Mouse (Mus musculus): ENCODE data around the gene D130043K22Rik. TPM values are rescaled to one million over a fixed set of nuclear protein-coding genes. Genes with fewer than 3 reads are reported as not detected.

Gene D130043K22Rik
- 10 to 100 TPM; 27.0 to 27.6 TPM for total RNA-seq (2021)
- long read RNA-seq, experiment 1, full-length matches to known transcripts = 2 of 11 reads
- long read RNA-seq, experiment 1, partial matches to known transcripts = 3 of 11 reads
- long read RNA-seq, experiment 1, other reads (novel, unspliced or antisense) = 6 of 11 reads
- long read RNA-seq, experiment 2, full-length matches to known transcripts = 6 of 17 reads
- long read RNA-seq, experiment 2, partial matches to known transcripts = 2 of 17 reads
- long read RNA-seq, experiment 2, other reads (novel, unspliced or antisense) = 9 of 17 reads

DNA sequence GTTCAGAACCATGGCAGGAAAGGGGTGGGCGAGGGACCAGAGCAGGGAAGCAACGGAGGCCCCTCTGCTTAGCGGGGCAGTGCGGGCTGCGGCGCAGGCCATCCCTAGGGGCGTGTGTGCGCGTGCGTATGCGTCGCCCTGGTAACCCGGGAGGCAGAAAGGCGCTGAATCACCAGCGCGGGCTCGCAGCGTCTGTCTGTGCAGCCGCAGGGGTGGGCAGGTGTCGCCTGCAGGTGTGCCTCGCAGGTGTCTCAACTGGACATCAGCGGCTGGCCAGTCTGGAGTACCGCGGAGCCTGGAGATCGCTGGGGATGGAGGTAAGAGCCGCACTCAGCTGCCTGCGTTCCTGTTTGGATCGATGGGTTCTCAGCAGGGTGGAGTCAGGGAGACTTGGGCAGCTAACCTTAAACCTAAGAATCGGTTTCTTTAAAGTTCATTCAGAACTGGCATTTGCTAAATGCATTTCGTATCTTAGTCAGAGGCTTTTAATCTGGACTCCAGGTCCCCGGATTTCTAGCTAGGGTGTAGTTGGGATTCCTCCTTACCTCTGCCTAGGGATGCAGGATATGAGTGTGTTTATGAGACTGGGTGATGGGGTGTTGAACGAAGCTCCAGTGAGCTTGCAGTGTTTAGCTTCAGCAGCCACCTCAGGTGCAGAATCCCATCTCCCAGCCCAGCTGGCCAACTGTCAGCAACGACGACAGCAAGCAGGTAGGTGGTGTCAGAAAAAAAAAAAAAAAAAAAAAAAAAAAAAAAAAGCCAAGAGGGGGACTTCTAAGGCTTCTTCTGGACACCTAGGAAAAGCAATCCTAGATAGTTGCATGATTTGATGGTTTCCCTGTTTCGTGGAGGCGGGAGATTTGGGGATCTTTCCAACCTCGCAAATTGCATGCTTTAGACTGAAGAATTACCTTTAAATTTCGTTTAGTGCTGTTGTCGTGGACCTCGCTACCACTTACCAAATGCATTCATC is at the start of gene D130043K22Rik:
TSS of gene D130043K22Rik (plus strand) at position 153 of the 973 bp plus-strand sequence.
- TF ChIP-seq CTCF (conservative IDR thresholded peaks at IDR 0.05) = no peak
- DNase-seq (ENCODE audit: low spot score in 2 of 2) = peak; percentile 72 to 79
- Histone ChIP-seq H3K27ac (peak within 1 kb of the TSS; percentile 81), H3K4me3 (peak within 1 kb of the TSS; percentile 77)

DNA sequence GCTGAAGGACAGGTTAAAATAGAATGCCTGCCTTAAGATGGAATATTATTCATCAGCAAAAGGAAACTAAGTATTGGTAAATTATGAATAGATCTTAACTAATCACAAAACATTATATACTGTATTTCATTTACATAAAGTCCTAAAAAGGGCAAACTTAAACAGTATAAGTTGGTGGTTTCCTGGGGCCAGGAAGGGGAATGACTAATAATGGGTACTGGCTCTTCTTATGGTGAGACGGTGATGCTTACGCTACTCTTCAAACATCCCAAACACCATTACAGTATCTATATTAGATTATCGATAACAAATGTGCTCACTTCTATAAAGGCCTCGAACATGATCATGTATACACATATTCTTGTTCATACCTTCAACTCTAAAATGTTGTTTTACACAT is 46.2 kb upstream of the D130043K22Rik start:
- no peak for TF ChIP-seq CTCF (conservative IDR thresholded peaks at IDR 0.05)
- DNase-seq (ENCODE audit: low spot score in 2 of 2) = no peak
- Histone ChIP-seq H3K27ac (no peak overlapping the region), H3K4me3 (no peak overlapping the region)

DNA sequence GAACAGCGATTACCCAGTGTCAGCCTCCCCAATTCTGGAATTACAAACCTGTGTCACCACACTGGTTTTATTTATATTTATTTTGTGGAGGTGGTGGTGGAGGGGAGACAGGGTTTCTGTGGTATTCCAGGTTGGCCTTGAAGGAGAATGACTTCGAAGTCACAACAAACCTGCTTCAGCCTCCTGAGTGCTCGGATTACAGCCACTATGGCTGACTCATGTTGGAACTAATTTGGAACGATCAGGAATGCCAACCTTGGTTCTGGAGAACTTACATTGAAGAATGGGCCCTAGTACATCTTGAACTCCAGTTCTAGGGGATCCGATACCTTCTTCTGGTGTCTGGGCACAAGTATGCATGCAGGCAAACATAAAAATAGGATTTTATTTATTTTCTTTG is 45.6 kb upstream of the D130043K22Rik start:
- no peak for TF ChIP-seq CTCF (conservative IDR thresholded peaks at IDR 0.05)
- Histone ChIP-seq H3K27ac (peak overlapping the region; percentile 93), H3K4me3 (peak overlapping the region; percentile 92)
- no peak for DNase-seq (ENCODE audit: low spot score in 2 of 2)

DNA sequence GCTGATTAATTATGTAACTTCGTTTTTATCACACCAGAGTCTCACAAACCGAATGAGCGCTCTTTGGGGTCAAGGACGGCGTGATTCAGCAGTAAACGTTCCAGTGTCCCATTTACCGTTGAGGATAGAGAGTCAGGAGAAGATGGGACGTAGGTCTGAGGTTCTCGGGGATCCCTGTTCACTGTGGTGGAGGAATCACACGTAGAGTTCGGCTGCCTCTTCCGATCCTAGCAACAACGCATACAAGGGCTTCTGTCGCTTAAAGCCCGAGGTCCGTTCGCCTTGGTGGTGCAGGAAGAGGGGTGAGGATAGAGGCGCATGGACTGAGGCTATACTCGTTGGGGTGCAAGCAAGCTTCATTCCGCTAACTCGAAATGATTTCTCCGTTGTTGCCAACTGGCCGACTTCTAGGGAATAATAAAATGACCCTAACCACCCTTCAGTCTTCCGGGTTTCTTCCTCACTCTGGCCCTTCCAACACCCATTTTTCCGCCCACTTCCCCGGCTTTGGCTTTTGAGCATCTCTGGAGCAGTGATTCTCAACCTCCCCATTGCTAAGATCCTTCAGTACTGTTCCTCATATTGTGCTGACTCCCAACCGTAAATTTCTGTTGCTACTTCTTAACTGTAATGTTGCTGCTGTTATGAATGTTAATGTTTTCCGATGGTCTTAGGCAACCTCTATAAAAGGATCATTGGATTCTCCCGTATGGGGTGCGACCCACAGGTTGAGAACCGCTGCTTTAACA is 44.8 kb upstream of the D130043K22Rik start:
- peak; percentile 12 to 44 for DNase-seq (ENCODE audit: low spot score in 2 of 2)
- H3K27ac ChIP-seq = peak overlapping the region; percentile 93
- TF ChIP-seq CTCF (conservative IDR thresholded peaks at IDR 0.05) = no peak
- H3K4me3 ChIP-seq = peak overlapping the region; percentile 92

DNA sequence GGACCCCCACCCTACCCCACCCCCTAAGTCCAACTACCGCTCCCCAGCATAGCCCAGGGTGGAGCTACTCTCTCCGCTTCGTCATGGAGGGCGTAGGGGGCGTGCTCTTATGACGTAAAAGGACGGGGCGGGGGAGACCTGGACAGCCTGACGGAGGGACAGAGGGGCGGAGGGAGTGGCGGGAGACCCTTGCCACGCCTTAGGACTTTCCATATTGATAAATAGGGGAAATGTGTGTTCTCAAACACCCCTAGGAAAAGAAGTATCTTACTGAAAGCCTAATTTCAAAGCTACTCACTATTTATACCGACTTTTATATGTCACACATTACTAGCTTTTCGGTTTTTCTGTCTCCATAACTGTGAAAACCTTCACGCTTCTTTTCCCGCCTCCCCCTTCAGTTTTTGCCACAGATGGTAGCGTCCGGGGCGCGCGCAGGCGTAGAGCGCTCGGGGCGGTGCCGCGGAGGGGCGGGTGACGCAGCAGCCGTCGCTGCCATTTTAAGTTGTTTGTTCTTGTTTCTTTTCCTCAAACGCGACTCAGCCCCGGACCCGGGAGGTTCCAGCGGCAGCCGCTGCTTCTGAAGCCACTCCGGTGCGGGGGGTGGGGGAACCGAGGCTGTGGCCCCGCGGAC is 44.1 kb upstream of the D130043K22Rik start:
- H3K4me3 ChIP-seq = peak overlapping the region; percentile 92
- DNase-seq (ENCODE audit: low spot score in 2 of 2) = peak; percentile 97 to 99
- no peak for TF ChIP-seq CTCF (conservative IDR thresholded peaks at IDR 0.05)
- H3K27ac ChIP-seq = peak overlapping the region; percentile 93

DNA sequence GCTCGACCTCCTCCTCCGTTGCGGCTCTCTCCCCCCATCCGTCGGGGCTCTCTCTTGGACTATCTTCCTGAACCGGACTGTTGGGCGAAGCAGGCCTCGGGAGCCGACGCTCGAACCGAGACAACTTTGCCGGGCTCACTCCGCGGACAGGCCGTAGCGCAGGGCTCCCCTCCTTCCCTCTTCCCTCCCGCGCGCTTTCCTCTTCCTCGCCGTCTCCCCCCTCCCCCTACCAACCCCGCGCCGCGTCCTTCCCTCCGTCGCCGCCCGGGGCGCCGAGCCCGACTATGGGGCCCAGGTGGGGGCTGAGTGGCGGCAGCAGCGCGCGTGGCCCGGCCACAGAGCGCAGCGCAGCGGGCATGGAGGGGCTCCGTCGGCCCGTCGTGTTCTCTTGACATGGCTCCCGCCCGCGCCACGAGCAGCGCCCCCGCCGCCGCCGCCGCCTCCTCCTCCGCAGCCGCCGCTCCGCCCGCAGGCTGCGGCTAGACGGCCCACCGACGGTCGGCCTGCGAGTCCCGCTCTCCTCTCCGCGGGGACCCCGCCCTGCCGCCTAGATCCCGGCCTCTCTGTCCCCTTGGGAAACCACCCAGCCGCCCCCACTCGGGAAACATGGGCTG is 43.5 kb upstream of the D130043K22Rik start, which contains the start of gene BC005537:
TSS of gene BC005537 (plus strand) at position 350 of the 614 bp plus-strand sequence.
- DNase-seq (ENCODE audit: low spot score in 2 of 2) = peak in 1 of 2 experiments; percentile 40
- H3K27ac ChIP-seq = peak within 1 kb of the TSS; percentile 93
- peak within 1 kb of the TSS; percentile 92 for H3K4me3 ChIP-seq
- peak; percentile 55 for TF ChIP-seq CTCF (conservative IDR thresholded peaks at IDR 0.05)

DNA sequence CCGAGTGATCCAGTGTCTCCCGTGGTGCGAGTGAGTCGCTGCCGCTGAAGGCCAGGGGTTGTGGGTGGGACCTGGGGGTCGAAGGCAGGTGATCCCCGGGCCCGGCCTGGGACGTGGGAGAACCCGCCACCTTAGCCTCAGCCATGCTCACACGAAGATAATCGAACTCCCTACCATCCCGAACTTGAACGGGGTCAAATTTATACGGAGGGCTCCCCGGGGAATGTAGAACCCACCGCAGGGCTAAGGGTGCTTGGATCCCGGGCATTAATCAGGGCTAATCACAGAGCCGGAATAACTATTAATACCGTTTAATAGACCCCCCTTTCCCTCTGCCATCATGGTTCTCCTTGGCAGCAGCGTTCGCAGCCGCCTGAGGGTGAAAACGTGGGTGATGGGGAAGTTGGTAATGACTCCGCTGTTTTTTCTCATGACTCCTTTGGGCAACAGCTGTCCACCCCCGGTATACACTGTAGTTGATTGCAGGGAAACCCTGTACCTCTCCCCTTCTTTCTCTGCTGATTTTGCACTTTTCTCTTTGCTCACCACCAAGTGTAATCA is 42.7 kb upstream of the D130043K22Rik start:
- peak overlapping the region; percentile 93 for H3K27ac ChIP-seq
- peak overlapping the region; percentile 92 for H3K4me3 ChIP-seq
- DNase-seq (ENCODE audit: low spot score in 2 of 2) = peak in 1 of 2 experiments; percentile 11
- TF ChIP-seq CTCF (conservative IDR thresholded peaks at IDR 0.05) = no peak

DNA sequence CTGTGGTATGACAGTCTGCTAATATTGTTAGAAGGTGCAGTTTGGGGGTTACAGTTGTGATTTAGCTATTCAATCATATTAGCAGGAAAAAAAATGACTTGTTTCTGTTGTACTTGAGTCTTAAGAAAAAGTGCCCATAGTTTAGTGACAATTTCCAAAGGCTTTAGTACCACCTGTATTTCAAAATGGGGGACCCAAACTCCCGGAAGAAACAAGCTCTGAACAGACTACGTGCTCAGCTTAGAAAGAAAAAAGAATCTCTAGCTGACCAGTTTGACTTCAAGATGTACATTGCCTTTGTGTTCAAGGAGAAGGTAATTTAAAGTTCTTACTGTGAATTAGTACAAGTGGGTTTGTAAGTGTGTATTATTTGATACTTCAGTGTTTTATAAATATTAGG is 41.7 kb upstream of the D130043K22Rik start:
- no peak for TF ChIP-seq CTCF (conservative IDR thresholded peaks at IDR 0.05)
- Histone ChIP-seq H3K27ac (no peak overlapping the region), H3K4me3 (peak overlapping the region; percentile 92)
- DNase-seq (ENCODE audit: low spot score in 2 of 2) = no peak

DNA sequence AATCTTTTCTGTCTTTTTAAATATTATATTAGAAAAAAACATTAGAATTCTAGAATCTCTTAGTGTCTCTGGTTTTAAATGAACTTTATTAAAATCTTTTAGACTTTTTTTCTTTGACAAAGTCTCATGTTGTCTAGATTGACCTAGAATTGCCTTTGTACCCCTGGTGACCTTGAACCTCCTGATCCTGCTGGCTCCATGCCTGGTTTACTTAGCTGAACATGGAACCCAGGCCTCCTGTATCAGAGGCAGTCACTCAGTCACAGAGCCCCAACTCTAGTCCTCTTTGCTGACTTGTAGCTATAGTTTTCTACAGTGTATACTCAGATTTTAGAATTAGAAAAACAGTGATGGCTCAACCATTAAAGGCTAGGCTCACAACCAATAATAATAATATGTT is 38.9 kb upstream of the D130043K22Rik start:
- DNase-seq (ENCODE audit: low spot score in 2 of 2) = no peak
- no peak for TF ChIP-seq CTCF (conservative IDR thresholded peaks at IDR 0.05)
- Histone ChIP-seq H3K4me3 (no peak overlapping the region), H3K27ac (no peak overlapping the region)

DNA sequence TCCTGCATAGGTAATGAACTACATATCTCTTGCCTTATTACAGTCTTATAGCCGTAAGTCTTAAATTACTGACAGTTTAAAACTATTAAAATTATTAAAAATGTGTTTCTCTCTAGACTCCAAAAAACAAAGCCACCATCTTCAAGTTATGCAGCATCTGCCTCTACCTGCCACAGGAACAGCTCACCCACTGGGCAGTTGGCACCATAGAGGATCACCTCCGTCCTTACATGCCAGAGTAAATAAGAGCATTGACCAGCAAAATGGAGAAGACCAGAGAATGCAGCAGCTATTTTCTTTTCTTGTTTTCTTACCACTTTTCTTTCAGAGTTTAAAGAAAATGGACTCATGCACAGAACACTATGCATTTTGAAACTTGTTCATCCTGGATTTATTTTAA is 32.4 kb upstream of the D130043K22Rik start:
- H3K27ac ChIP-seq = no peak overlapping the region
- TF ChIP-seq CTCF (conservative IDR thresholded peaks at IDR 0.05) = no peak
- no peak for DNase-seq (ENCODE audit: low spot score in 2 of 2)
- no peak overlapping the region for H3K4me3 ChIP-seq

DNA sequence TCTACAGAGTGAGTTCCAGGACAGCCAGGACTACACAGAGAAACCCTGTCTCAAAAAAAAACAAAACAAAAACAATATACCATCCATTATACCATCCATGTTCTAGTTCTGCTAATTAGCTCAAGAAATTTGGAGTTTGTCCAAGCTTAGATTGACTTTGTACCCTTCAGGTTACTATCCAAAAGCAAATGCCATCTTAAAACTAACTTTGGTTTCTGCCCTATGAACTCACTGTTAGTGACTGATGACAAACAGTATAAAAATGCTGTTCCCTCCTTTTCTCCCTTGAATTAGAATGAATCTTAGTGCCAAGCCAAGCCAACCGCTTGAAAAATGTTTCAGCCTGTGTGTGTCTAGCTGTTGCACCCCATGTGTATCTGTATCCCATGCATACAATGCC is 30.3 kb upstream of the D130043K22Rik start:
- no peak for DNase-seq (ENCODE audit: low spot score in 2 of 2)
- no peak for TF ChIP-seq CTCF (conservative IDR thresholded peaks at IDR 0.05)
- no peak overlapping the region for H3K27ac ChIP-seq
- H3K4me3 ChIP-seq = no peak overlapping the region
